Mouse (Mus musculus) retina, adult 2 months (tissue): ENCODE results near the gene Csmd2.

Experiments used
- DNase-seq: peaks from one replicate; pipeline ENCODE4 v3.0.0-alpha.2; 2012; ENCODE audit warnings: low read depth, low spot score

The Csmd2 gene

GRCm38 (mm10) chr4:128411941-128412630 lies 424.4 kb downstream of the Csmd2 start:
- no peak for DNase-seq

DNA sequence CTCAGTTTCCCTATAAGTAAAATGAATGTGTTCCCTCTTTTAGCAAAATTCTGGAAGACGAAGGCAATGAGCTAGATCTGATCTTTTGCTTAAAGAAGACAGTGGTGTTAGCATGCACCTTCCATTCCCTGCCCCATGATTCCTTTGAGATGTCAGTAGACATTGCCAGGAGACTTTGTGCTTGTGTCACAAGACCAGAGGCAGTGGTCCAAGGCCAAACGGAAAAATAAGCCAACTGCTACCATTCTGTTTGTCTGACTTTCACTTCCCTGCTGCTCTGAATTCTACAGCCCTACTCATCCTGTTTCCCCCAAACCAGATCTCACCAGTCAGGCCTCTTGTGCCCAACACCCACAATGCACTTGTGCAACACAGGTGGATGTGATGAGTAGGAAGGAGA lies 427.1 kb downstream of the Csmd2 start:
- DNase-seq: no peak

DNA sequence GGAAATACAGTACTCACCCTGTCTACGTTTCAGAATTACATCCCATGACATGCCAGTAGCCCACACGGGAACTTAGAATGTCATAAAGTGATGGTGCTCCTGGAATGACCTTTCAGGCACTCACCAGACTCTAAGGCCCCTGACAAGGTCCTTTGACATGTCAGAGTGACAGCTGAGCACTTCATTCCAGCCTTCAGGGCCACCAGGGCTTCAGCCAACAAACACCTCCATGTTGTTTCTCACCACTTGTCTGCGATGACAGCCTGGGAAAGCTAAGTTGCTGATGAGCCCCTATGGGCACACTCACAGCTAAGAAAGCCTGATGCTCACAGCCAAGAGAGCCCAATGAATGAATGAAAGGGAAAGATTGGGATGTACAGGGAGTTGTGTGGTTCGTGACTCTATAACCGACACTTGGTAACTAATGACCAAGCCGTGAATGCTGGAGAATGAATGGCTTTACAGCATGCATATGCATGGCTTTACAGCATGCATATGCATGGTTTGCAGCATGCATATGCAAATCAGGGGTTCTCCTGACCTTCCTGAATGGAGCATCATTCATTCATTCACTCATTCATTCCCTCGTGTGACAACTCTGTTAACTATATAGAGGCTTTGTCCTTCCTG lies 432.4 kb downstream of the Csmd2 start:
- DNase-seq: no peak

DNA sequence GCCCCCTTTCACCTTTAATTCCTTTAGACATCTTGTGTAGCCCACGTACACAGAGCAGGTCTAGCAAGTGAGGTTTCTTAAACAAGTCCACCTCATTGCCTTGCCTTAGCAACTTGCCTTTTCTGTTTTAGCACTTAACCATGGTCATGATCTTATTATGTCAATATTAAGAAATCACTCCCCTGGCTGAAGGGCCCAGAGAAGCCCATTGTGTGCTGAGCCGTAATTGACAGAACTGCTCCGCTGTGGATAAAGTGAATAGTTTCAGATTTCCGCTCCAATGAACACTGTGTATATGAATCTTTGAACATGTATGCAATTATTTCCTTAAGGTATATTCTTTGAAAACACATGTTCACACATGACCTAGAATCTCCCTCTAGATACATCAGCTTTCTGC lies 434.8 kb downstream of the Csmd2 start:
- DNase-seq: no peak

- no peak for DNase-seq
Measured at GRCm38 (mm10) chr4:128425339-128425738, 437.7 kb downstream of the Csmd2 start.

DNA sequence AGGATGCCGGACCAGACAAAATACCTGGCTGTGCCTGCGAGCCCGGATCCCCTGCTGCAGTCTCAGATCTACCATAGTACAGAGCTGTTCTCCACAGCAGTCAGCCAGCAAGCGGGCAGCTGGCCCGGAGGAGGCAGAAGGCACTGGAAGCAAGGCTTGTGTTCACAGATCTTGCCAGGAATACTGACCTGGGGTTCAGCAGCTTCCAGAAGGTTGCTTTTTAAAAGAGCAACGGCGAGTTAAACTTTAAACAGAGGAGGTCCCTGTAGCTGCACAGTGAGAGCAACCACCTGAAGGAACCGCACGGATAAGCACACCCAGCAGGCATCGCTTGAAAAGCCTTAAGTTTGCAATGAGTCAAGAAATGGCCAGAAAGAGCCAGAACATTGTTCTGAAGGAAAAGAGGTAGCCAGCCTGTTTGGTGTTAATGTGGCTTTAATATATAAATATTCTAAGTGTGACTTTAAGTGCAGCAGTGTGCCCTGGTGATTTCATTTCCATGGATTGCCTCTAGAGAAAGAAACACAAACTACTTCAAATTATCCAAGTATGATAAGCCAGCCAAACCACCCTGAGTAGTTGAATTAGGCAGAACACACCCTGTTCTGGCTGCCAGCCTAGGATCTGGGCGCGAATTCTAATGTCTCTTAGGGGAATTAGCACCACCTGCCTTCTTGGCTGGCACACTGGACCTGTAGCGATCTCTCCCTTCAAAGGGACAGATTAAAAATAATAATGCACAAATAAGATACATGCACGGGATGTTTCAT lies 439.8 kb downstream of the Csmd2 start:
- no peak for DNase-seq

DNA sequence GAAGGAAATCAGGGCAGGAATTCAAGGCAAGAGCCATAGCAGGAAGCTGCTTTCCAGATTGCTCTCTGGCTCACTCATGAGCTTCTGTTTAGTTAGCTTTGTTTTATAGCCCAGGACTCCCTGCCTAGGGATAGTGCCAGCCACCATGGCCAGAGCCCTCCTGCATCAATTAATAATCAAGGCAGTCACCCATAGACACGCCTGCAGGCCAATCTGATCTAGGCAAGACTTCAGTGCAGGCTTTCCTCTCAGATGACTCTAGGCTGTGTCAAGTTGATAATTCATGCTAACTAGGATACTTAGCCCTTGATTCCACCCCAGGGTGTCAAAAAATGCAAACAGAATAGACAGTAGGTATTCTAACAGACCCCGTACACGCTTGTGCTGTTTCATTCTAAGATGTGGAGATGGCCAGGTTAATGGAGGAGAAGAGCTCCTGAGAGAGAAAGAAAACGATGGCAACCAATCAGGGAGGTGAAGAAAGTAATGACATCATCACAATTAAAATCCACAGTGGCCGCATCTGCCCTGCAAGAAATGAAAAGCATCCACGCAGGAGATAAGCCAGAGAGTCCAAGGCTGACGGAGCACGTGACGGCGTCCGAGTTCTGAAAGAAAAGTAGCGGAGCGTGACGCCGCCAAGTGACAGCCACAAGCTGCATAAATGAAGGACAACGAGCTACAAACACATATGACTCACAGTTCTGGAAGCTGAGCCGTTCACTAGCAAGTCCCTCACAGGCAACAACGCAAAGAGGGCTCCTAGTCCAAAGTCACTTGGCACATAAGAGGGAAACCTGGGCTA lies 440.8 kb downstream of the Csmd2 start:
- no peak for DNase-seq

DNA sequence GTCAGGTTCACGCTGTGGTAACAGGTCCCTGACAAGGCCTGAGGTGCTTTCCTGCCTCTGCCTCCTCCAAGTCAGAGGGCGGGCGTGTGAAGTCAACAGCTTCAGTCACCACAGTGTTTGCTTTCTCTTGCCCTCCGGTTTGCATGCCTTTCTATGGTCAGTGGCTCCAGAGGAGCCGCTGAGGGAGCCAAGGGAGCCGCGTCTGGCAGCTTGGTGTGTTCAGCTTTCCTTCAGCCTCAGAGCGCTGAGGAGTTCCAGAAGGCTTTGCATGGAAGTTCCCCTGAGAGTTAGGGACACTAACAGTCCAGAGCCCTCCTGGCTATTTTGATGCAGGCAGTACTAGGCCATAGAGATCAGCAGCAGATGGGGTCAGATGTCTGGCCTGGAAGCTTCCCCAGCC lies 441.9 kb downstream of the Csmd2 start:
- DNase-seq: no peak

GRCm38 (mm10) chr4:128440550-128440949 lies 452.9 kb downstream of the Csmd2 start:
- DNase-seq: no peak

DNA sequence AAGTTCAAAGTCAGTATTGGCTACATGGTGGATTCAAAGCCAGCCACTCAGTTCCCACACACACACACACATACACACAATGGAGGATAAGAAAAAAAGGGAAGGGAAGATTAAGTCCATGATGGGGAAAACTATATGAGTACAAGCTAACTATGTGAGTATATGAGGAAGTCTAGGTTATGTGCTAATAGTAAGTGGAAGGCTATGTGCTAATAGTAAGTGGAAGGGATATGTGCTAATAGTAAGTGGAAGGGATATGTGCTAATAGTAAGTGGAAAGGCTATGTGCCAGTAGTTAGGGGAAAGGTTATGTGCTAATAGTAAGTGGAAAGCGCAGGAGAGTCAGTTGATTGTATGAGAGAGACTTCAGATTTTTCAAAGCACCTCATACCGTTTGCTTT lies 453.6 kb downstream of the Csmd2 start:
- DNase-seq: no peak

DNA sequence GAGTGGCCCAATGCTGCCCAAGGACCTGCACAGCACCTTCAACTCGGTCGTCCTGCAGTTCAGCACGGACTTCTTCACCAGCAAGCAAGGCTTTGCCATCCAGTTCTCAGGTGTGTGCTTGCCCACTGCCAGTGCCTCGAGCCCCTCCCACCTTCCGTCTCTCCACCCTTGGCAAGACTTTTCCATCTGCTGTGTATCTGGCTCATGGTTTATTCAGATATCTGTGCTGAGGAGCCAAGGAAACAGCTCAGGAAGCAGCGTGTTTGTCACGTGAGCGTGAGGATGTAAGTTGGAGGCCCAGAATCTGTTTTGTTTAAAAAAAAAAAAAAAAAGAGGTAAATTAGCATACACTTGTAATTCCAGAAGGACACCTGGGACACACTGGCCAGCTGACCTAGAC lies 455.1 kb downstream of the Csmd2 start:
- no peak for DNase-seq

- no peak for DNase-seq
Measured at GRCm38 (mm10) chr4:128445514-128446260, 458.0 kb downstream of the Csmd2 start.

GRCm38 (mm10) chr4:128448831-128449431 lies 461.3 kb downstream of the Csmd2 start:
- DNase-seq: no peak

- DNase-seq: no peak
Measured at GRCm38 (mm10) chr4:128450137-128450536, 462.5 kb downstream of the Csmd2 start.

- peak; percentile 20 for DNase-seq
Measured at GRCm38 (mm10) chr4:128450974-128451373, 463.3 kb downstream of the Csmd2 start.

- no peak for DNase-seq
Measured at GRCm38 (mm10) chr4:128451383-128451794, 463.7 kb downstream of the Csmd2 start.

DNA sequence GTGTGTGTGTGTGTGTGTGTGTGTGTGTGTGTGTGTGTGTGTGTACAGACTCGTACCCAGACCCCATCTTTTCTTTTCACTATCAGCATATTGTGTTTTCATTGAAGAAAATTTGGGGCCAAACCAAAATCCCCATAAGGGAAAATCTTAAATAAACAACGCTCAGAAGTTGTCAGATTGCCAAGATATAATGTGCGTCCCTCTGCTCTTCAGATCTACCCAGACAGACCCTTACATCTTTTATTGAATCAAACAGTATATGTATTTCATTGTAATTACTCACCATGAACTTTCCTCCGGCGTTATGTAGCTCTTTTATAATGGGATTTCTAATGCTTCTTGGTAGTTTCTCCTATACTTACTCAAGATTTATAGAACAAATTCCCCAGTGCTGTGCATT lies 479.1 kb downstream of the Csmd2 start:
- no peak for DNase-seq

DNA sequence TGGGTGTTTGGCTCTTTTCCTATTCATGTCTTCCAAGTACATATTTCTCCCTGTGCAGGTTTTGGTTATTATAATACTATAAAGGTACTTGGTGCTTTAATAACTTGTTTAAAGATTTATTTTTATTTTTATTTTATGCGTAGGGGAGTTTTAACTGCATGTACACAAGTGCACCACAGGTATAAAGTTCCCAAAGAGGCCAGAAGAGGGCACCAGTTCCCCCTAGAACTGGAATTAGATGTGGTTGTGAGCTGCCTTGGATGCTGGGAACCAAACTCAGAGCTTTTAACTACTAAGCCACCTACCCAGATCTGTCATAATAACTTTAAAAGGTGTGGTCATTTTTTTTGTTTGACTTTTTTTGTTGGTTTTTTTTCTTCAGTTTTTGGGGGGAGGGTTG lies 480.4 kb downstream of the Csmd2 start:
- no peak for DNase-seq

DNA sequence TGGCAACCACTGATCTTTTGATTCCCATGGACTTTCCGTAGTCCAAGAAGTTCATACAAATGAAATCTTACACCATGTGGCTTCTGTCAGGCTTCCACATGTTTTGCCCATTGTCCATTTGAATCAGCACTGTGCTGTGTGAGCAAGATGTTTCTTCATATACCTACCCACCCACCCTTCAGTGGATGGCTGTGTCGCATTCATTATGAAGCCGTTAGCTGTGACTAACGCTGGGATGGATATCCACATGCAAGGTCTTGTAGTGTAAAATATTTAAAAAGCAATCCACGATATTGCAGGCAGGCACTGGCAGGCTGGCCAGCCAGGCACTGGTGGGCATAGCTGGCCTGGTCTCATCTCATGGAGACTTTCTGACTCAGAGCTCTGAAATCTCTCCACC lies 488.6 kb downstream of the Csmd2 start:
- no peak for DNase-seq

- no peak for DNase-seq
Measured at GRCm38 (mm10) chr4:128483891-128484290, 496.2 kb downstream of the Csmd2 start.

- DNase-seq: no peak
Measured at GRCm38 (mm10) chr4:128484679-128485078, 497.0 kb downstream of the Csmd2 start.
